Mouse (Mus musculus) bone marrow macrophage, adult 2 months (primary cell): ENCODE results near the gene B9d2. TPM values are rescaled to one million over a fixed set of nuclear protein-coding genes. Genes with fewer than 3 reads are reported as not detected.

Experiments
- H3K27ac ChIP-seq: 2 replicates; pipeline ENCODE4 v1.5.1; 2012; ENCODE audit warnings: low read depth, low read length; ENCODE audit not compliant: insufficient read depth
- H3K4me1 ChIP-seq: 2 replicates; pipeline ENCODE4 v1.6.1; 2012; ENCODE audit warnings: low read length; ENCODE audit not compliant: control insufficient read depth, insufficient read depth
- H3K4me3 ChIP-seq: 2 replicates; pipeline ENCODE4 v1.5.1; 2012; ENCODE audit warnings: mild to moderate bottlenecking, low read length, moderate library complexity; ENCODE audit not compliant: insufficient read depth
- CTCF ChIP-seq: IDR thresholded peaks from 2 replicates; pipeline ENCODE4 v1.5.1; 2012; ENCODE audit warnings: low read depth, mild to moderate bottlenecking, low read length, moderate library complexity
- POLR2A ChIP-seq: IDR thresholded peaks from 2 replicates; pipeline ENCODE4 v1.6.1; 2012; ENCODE audit warnings: mild to moderate bottlenecking, low read depth, low read length, borderline replicate concordance
- polyA plus RNA-seq: library from polyadenylated mRNA; stranded (reverse); fragments of >200 nt; gene quantifications from 2 replicates; pipeline ENCODE4 v1.2.4, GENCODE M21; 2012; ENCODE audit not compliant: missing spikeins, insufficient read depth, insufficient read length

B9d2 gene
- polyA plus RNA-seq, 1 experiment, result 18.3 TPM

DNA sequence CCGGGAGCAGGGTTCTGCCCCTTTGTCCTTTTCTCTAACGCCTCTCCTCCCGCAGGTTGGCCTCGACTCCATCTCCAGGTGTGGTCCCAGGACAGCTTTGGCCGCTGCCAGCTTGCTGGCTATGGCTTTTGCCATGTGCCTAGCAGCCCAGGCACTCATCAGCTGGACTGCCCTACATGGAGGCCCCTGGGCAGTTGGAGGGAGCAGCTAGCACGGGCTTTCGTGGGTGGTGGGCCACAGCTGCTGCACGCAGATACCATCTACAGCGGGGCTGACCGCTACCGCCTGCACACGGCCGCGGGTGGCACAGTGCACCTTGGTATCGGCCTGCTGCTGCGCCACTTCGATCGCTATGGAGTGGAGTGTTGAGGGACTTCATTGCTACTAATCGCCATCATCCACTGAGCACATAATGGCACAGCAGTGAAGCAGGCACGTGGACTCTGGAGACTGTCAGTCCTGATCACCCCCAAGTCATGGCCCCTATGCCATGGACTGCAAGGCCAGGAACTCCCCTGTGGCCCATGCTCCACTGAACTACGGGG lies 5.4 kb downstream of the B9d2 start:
- Histone ChIP-seq H3K4me3 (peak overlapping the region; percentile 22; the same call in 1 of the 2 replicates), H3K27ac (no peak overlapping the region), H3K4me1 (peaks cover 47% of the 10 kb centered on the region)
- no peak for TF ChIP-seq POLR2A
- TF ChIP-seq CTCF, result no peak

DNA sequence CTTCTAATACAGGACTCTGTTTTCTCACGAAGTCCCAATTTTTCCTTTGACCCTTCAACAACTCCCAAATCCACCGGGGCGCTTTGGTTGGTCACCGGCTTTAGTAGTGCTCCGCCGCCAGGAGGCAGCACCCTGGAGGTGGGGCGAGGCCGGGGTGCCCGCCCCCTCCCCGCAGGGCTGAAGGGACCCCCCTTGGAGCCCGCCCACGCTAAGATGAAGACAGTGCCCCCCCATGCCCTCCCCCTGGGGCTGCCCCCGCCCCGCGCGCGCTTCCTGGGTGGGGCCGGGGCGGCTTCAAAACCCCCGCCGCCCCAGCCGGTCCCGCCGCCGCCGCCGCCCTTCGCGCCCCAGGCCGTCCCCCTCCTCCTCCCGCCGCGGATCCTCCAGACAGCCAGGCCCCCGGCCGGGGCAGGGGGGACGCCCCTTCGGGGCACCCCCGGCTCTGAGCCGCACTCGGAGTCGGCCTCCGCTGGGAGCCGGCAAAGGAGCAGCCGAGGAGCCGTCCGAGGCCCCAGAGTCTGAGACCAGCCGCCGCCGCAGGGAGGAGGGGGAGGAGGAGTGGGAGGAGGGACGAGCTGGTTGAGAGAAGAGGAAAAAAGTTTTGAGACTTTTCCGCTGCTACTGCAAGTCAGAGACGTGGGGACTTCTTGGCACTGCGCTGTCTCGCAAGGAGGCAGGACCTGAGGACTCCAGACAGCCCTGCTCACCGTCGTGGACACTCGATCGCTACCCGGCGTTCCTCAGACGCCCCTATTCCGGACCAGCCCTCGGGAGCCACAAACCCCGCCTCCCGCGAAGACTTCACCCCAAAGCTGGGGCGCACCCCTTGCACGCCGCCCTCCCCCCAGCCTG lies 6.3 kb downstream of the B9d2 start, which contains the start of gene Tgfb1:
TSS of gene Tgfb1 (plus strand) at position 323 of the 852 bp plus-strand sequence.
- Histone ChIP-seq H3K4me3 (peak within 1 kb of the TSS; percentile 86), H3K27ac (peak within 1 kb of the TSS; percentile 83), H3K4me1 (peaks cover 41% of the 10 kb centered on the region)
- peak; percentile 56 for TF ChIP-seq CTCF
- TF ChIP-seq POLR2A, result no peak

DNA sequence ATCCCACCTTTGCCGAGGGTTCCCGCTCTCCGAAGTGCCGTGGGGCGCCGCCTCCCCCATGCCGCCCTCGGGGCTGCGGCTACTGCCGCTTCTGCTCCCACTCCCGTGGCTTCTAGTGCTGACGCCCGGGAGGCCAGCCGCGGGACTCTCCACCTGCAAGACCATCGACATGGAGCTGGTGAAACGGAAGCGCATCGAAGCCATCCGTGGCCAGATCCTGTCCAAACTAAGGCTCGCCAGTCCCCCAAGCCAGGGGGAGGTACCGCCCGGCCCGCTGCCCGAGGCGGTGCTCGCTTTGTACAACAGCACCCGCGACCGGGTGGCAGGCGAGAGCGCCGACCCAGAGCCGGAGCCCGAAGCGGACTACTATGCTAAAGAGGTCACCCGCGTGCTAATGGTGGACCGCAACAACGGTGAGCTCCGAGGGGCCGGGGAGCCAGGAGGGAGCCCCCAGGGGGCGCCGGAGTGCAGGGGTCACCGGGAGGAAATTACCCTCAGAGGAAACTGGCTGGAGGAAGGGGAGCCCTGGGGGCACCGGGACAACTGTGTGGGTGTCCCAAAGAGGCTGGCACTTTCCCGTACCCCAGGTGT lies 7.3 kb downstream of the B9d2 start:
- H3K4me3 ChIP-seq, result peak overlapping the region; percentile 86
- TF ChIP-seq CTCF (0 out of 2 replicates have a peak, but pooled peaks have one; percentile 33), POLR2A (no peak)
- H3K4me1 ChIP-seq, result peaks cover 31% of the 10 kb centered on the region
- H3K27ac ChIP-seq, result peak overlapping the region; percentile 83

DNA sequence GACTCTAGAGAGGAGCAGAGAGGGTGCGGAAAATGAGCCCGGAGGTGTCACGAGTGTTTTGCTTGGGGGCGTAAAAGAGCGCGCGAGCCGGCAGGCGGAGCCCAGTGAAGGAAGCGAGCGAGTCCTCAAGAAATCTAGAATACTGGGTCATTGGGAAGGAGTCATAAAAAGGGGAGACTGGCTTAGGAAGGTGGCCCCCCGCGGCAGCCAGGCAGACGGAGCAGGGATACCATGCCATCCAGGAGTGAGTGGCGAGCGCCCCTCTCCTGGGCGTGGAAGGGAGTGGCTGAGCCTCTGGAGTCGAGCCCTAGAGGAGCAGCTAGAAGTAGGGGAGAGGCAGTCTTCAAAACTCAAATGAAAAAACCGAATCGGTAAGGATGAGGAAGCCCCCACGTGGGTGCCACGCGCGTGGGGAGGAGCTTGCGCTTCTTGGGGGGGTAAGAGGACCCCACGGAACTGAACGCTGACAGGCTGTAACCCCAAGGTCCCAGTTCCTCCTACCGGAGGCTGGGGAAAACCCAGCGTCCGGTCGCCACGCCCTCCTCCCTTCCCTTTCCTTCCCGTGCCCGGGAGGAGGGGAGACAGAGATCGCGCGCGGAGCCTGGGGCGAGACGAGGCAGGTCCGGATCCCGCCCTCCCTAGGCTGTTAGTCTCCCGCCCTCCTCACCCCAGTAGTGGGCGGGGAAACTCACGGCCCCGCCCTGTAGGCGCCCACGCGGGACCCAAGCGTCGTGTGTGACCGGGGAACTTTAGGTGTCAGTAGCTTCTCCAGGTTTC lies 8.4 kb downstream of the B9d2 start:
- Histone ChIP-seq H3K4me1 (peaks cover 23% of the 10 kb centered on the region), H3K27ac (peak overlapping the region; percentile 83), H3K4me3 (peak overlapping the region; percentile 86)
- TF ChIP-seq POLR2A (no peak), CTCF (no peak)

DNA sequence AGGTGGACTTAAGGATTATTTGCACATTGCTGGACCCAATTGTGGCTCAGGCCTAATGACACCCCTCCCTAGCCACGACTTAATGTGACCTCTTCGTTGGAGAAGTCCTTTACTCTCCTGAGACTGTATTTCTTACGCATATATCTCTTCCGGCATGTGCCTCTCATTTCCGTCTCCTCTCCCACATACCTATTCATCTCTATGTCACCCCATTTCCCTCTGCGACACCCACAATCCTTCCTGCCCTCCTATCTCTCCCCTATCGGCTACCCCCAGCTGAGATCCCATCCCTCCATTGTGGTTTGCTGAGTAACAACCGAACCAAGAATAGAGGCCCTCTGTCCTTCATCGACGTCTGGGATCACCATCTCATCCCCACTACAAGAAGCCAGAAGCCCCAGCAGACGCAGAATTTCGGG lies 9.0 kb downstream of the B9d2 start:
- Histone ChIP-seq H3K27ac (peak overlapping the region; percentile 71), H3K4me3 (peak overlapping the region; percentile 86), H3K4me1 (peaks cover 17% of the 10 kb centered on the region)
- TF ChIP-seq CTCF (no peak), POLR2A (no peak)

DNA sequence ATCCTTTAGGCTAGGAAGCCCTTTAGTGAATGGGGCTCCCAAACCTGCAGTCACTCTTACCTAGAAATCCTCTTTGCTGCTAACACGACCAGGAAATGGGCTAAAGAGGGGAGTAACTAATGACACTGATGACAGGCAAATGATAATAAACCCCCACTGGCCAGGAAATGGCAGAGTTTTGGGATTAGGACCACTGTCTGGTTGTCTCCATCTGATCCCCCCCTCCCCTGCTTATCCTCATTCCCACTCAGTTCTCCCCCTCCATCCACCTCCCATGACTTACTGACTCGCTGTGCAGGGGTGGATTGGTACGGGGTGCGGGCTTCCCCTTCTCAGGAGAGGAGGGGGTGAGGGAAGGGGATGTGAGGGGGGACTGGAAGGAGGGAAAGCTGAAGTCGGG lies 9.5 kb downstream of the B9d2 start:
- Histone ChIP-seq H3K4me3 (peak overlapping the region; percentile 86), H3K27ac (peak overlapping the region; percentile 71), H3K4me1 (peaks cover 12% of the 10 kb centered on the region)
- TF ChIP-seq CTCF, result no peak
- no peak for TF ChIP-seq POLR2A

DNA sequence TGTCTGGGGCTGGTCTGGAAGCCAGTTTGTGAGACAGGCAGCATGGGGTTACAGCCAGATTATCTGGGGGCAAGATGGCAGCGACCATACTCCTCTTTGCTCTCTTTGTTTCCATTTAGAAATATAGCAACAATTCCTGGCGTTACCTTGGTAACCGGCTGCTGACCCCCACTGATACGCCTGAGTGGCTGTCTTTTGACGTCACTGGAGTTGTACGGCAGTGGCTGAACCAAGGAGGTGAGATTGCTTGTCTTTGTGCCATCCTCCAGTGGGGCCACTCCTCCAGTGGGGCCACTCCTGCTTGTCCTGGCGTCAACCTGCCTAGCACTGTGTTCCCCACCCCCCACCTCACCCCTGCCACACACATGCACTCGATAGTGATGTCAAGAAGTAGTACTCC lies 13.5 kb downstream of the B9d2 start:
- Histone ChIP-seq H3K27ac (no peak overlapping the region), H3K4me1 (peaks cover 4% of the 10 kb centered on the region), H3K4me3 (no peak overlapping the region)
- TF ChIP-seq CTCF, result no peak
- no peak for TF ChIP-seq POLR2A

DNA sequence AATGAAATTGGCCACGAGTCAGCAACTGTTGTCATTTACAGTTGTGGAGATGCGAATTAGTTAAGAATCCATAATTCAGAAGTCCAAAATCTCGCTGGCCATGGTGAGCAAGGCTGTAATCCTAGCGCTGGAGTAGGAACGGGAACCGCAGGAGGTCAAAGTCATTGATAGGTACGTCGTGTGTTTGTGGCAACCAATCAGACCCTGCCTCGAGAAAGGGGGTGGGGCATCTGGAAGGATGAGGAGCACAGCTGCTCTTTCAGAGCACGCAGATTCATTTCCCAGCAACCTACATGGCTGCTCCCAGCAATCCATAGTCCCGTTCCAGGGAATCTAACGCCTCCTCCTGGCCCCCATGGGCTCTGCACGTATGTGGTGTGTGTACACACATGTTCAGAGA lies 19.3 kb downstream of the B9d2 start:
- H3K27ac ChIP-seq, result no peak overlapping the region
- no peak for TF ChIP-seq CTCF
- TF ChIP-seq POLR2A, result no peak
- peaks cover 14% of the 10 kb centered on the region for H3K4me1 ChIP-seq
- no peak overlapping the region for H3K4me3 ChIP-seq

DNA sequence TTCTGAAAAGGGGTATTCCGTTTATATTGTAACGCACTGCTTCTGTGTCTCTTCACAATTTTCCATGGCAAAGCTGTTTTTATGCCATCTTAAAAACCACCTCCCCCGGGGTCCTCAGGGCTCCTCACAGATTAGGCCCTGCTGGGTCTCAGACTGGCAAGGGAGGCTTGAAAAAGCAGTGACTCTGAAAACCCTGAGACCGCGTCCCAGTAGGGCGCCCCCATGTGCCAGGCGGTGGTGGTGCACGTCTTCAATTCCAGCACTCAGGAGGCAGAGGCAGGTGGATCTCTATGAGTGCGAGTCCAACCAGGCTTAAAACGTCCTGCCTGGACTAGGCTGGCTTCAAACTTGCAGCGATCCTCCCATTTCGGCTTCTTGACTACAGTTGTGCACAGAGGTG lies 20.2 kb downstream of the B9d2 start:
- no peak overlapping the region for H3K27ac ChIP-seq
- H3K4me1 ChIP-seq, result peaks cover 21% of the 10 kb centered on the region
- no peak overlapping the region for H3K4me3 ChIP-seq
- TF ChIP-seq POLR2A (no peak), CTCF (peak; percentile 35; the same call in 1 of the 2 replicates)
